Mouse (Mus musculus) G1E (cell line): Measurements from ENCODE around the gene Myh10.

Experiments
- CTCF ChIP-seq: IDR thresholded peaks from 2 replicates; pipeline ENCODE4 v1.5.1; 2012; ENCODE audit warnings: low read depth, low read length, inconsistent platforms, mixed read lengths
- POLR2AphosphoS5 ChIP-seq: IDR thresholded peaks from 2 replicates; pipeline ENCODE4 v1.6.1; 2012; ENCODE audit warnings: low read depth, low read length, inconsistent platforms; ENCODE audit not compliant: insufficient replicate concordance
- TAL1 ChIP-seq: conservative IDR thresholded peaks from 2 replicates; pipeline ENCODE4 v1.6.1; 2012; ENCODE audit warnings: low read depth, low read length, inconsistent platforms, mixed read lengths

DNA sequence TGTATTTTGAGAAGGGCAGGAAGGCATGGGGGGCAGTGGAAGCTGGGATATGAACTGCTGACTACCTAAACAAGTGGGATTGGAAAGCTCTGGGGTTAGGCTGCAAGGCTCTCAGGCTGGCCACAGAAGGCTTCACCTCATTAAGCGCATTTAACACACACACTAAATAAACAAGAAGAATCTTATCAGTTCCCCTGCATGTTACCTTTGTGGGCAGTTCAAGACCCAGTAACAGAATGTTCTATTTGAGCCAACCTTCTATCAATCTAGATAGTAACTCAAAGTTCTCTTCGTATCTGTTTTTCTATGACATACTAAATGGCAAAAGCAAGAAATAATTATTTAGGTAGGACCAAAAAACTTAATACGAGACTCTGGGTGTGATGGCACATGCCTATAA lies 143.7 kb downstream of the Myh10 start:
- TF ChIP-seq CTCF (no peak), TAL1 (no peak), POLR2AphosphoS5 (no peak)
